Mouse (Mus musculus) yolk sac, embryonic 10.5 days (tissue): ENCODE measurements around the gene Letm1.

Source experiments
- DNase-seq: peaks from one replicate; pipeline ENCODE4 v3.0.0-alpha.2; 2017; ENCODE audit warnings: low spot score

Gene Letm1

GRCm38 (mm10) chr5:33706350-33706629 lies 76.3 kb downstream of the Letm1 start:
- no peak for DNase-seq

- no peak for DNase-seq
Measured at GRCm38 (mm10) chr5:33705612-33706349, 76.8 kb downstream of the Letm1 start.

GRCm38 (mm10) chr5:33704945-33705611 lies 77.5 kb downstream of the Letm1 start:
- peak; percentile 48 for DNase-seq

GRCm38 (mm10) chr5:33703999-33704398 lies 78.6 kb downstream of the Letm1 start:
- DNase-seq = no peak

- no peak for DNase-seq
Measured at GRCm38 (mm10) chr5:33701832-33702231, 80.8 kb downstream of the Letm1 start.

- DNase-seq = no peak
Measured at GRCm38 (mm10) chr5:33700010-33700409, 82.6 kb downstream of the Letm1 start.

- no peak for DNase-seq
Measured at GRCm38 (mm10) chr5:33698669-33699068, 83.9 kb downstream of the Letm1 start.

GRCm38 (mm10) chr5:33697947-33698512 lies 84.6 kb downstream of the Letm1 start:
- DNase-seq = no peak

GRCm38 (mm10) chr5:33697534-33697933 lies 85.1 kb downstream of the Letm1 start:
- no peak for DNase-seq

- DNase-seq = no peak
Measured at GRCm38 (mm10) chr5:33696430-33696829, 86.2 kb downstream of the Letm1 start.

- peak; percentile 69 for DNase-seq
Measured at GRCm38 (mm10) chr5:33695718-33696121, 86.9 kb downstream of the Letm1 start.

GRCm38 (mm10) chr5:33694848-33695717 lies 87.5 kb downstream of the Letm1 start:
- peak; percentile 83 for DNase-seq

- DNase-seq = no peak
Measured at GRCm38 (mm10) chr5:33694461-33694847, 88.2 kb downstream of the Letm1 start.

- DNase-seq = peak; percentile 47
Measured at GRCm38 (mm10) chr5:33692393-33692792, 90.2 kb downstream of the Letm1 start.

GRCm38 (mm10) chr5:33689852-33690645 lies 92.6 kb downstream of the Letm1 start:
- DNase-seq = no peak
